Mouse (Mus musculus) heart, adult 2 months (tissue): ENCODE measurements around the gene Slc26a1.

ENCODE experiments used
- CTCF ChIP-seq: fragments of 200-600 bp; IDR thresholded peaks from 2 replicates; pipeline ENCODE4 v1.8.1; 2022; ENCODE audit warnings: antibody characterized with exemption, mild to moderate bottlenecking, moderate library complexity
- EP300 ChIP-seq: fragments of 200-500 bp; IDR thresholded peaks from 2 replicates; pipeline ENCODE4 v1.6.1; 2011; ENCODE audit warnings: low read depth, low read length, control low read depth; ENCODE audit not compliant: insufficient read depth
- POLR2A ChIP-seq: fragments of 200-500 bp; IDR thresholded peaks from 2 replicates; pipeline ENCODE4 v1.6.1; 2011; ENCODE audit warnings: mild to moderate bottlenecking, low read depth, low read length, control low read depth; ENCODE audit not compliant: insufficient read depth

- TF ChIP-seq CTCF, result no peak
- no peak for TF ChIP-seq POLR2A
- TF ChIP-seq EP300, result no peak
Measured at GRCm38 (mm10) chr5:108718051-108718450, 42.7 kb upstream of the Slc26a1 start.
